Mouse (Mus musculus): ENCODE measurements around the gene Ethe1.
"Not testable (repeated sequence)": the region's sequence is repeated elsewhere in the genome, so short reads cannot be mapped to it uniquely, and the experiment has no call there.

The Ethe1 gene

GRCm38 (mm10) chr7:24611709-24612108 is 24.4 kb downstream of the Ethe1 start:
- no peak for DNase-seq (ENCODE audit: low spot score in 2 of 2)

- DNase-seq (ENCODE audit: low spot score in 2 of 2), result no peak
Observed at GRCm38 (mm10) chr7:24612308-24612910, 25.1 kb downstream of the Ethe1 start.

GRCm38 (mm10) chr7:24614816-24615215 is 27.5 kb downstream of the Ethe1 start:
- no peak for DNase-seq (ENCODE audit: low spot score in 2 of 2)

GRCm38 (mm10) chr7:24617763-24618162 is 30.4 kb downstream of the Ethe1 start:
- no peak for DNase-seq (ENCODE audit: low spot score in 2 of 2)

- DNase-seq (ENCODE audit: low spot score in 2 of 2), result not testable (repeated sequence)
Observed at GRCm38 (mm10) chr7:24618374-24618773, 31.0 kb downstream of the Ethe1 start.

GRCm38 (mm10) chr7:24619671-24620397 is 32.5 kb downstream of the Ethe1 start:
- DNase-seq (ENCODE audit: low spot score in 2 of 2), result no peak

- DNase-seq (ENCODE audit: low spot score in 2 of 2), result no peak
Observed at GRCm38 (mm10) chr7:24621193-24621592, 33.9 kb downstream of the Ethe1 start.

GRCm38 (mm10) chr7:24622967-24623366 is 35.6 kb downstream of the Ethe1 start:
- no peak for DNase-seq (ENCODE audit: low spot score in 2 of 2)

GRCm38 (mm10) chr7:24628685-24629610 is 41.6 kb downstream of the Ethe1 start:
- DNase-seq (ENCODE audit: low spot score in 2 of 2), result no peak

- DNase-seq (ENCODE audit: low spot score in 2 of 2), result no peak
Observed at GRCm38 (mm10) chr7:24629672-24630071, 42.3 kb downstream of the Ethe1 start.

GRCm38 (mm10) chr7:24630116-24630880 is 43.0 kb downstream of the Ethe1 start:
- DNase-seq (ENCODE audit: low spot score in 2 of 2), result no peak

GRCm38 (mm10) chr7:24636264-24636663 is 48.9 kb downstream of the Ethe1 start, which contains the start of gene Lypd3:
Gene Lypd3 (plus strand): TSS chr7:24636550.
- DNase-seq (ENCODE audit: low spot score in 2 of 2), result no peak

GRCm38 (mm10) chr7:24637046-24637445 is 49.7 kb downstream of the Ethe1 start:
- DNase-seq (ENCODE audit: low spot score in 2 of 2), result no peak

GRCm38 (mm10) chr7:24638026-24638856 is 50.9 kb downstream of the Ethe1 start:
- no peak for DNase-seq (ENCODE audit: low spot score in 2 of 2)

GRCm38 (mm10) chr7:24640450-24640849 is 53.1 kb downstream of the Ethe1 start:
- DNase-seq (ENCODE audit: low spot score in 2 of 2), result no peak

GRCm38 (mm10) chr7:24642491-24642890 is 55.1 kb downstream of the Ethe1 start:
- no peak for DNase-seq (ENCODE audit: low spot score in 2 of 2)

GRCm38 (mm10) chr7:24644492-24644891 is 57.1 kb downstream of the Ethe1 start:
- no peak for DNase-seq (ENCODE audit: low spot score in 2 of 2)

- no peak for DNase-seq (ENCODE audit: low spot score in 2 of 2)
Observed at GRCm38 (mm10) chr7:24644996-24645395, 57.7 kb downstream of the Ethe1 start.

- no peak for DNase-seq (ENCODE audit: low spot score in 2 of 2)
Observed at GRCm38 (mm10) chr7:24646486-24646885, 59.1 kb downstream of the Ethe1 start.

GRCm38 (mm10) chr7:24653681-24654080 is 66.3 kb downstream of the Ethe1 start:
- no peak for DNase-seq (ENCODE audit: low spot score in 2 of 2)
